Comparison of ENCODE assay signal across 17 mouse cellular contexts in genomic region chr12:13707747-13708146, GRCm38 (mm10).
DNase-seq lines count a peak whose midpoint lies in the region; ATAC-seq and TF ChIP-seq lines count a peak whose summit lies in the region.
"Had no signal": no experiment of that assay in that cellular context is flagged by ENCODE, and none has a peak within 500 bp of the region (broad histone marks: within the 10 kb centered on the region; RNA-seq: fewer than 3 reads in every experiment).

No protein-coding gene starts in this region.

- H3K36me3 ChIP-seq in forebrain, postnatal 0 days (ENCODE audit: insufficient read depth), result no peaks in the 10 kb centered on the region
- H3K36me3 ChIP-seq in forebrain, embryonic 12.5 days (replicated peaks), result no peaks in the 10 kb centered on the region
- no peaks in the 10 kb centered on the region for H3K36me3 ChIP-seq in kidney, postnatal 0 days (ENCODE audit: insufficient read depth, low read length)
- H3K36me3 ChIP-seq in kidney, embryonic 14.5 days (ENCODE audit: control insufficient read depth, insufficient read depth, low read length), result no peaks in the 10 kb centered on the region
- H3K36me3 ChIP-seq in lung, postnatal 0 days (ENCODE audit: insufficient read depth, low read length), result no peaks in the 10 kb centered on the region
- H3K36me3 ChIP-seq: heart, embryonic 12.5 days; limb, embryonic 13.5 days; neural tube, embryonic 13.5 days had no signal

- H3K27ac ChIP-seq in forebrain, postnatal 0 days (ENCODE audit: low read depth, low read length), result no peak overlapping the region
- no peak overlapping the region for H3K27ac ChIP-seq in forebrain, embryonic 12.5 days
- no peak overlapping the region for H3K27ac ChIP-seq in kidney, postnatal 0 days
- no peak overlapping the region for H3K27ac ChIP-seq in kidney, embryonic 14.5 days (ENCODE audit: low read depth, low read length)
- H3K27ac ChIP-seq in lung, postnatal 0 days (ENCODE audit: low read length), result no peak overlapping the region
- H3K27ac ChIP-seq: limb, embryonic 13.5 days; neural tube, embryonic 13.5 days had no signal

- no peak for ATAC-seq in forebrain, postnatal 0 days
- no peak for ATAC-seq in forebrain, embryonic 12.5 days (ENCODE audit: low FRiP score)
- no peak for ATAC-seq in kidney, postnatal 0 days (replicated peaks; ENCODE audit: low FRiP score, low read depth)
- ATAC-seq in kidney, embryonic 14.5 days (ENCODE audit: low FRiP score, low TSS enrichment), result no peak
- no peak for ATAC-seq in lung, postnatal 0 days
- ATAC-seq: activated CD4-positive, CD25-positive, alpha-beta regulatory T cell, adult 4 months had no signal

- H3K4me2 ChIP-seq in forebrain, postnatal 0 days (ENCODE audit: low read depth), result no peak overlapping the region
- H3K4me2 ChIP-seq in forebrain, embryonic 12.5 days, result no peak overlapping the region
- no peak overlapping the region for H3K4me2 ChIP-seq in kidney, postnatal 0 days (ENCODE audit: low read length)
- no peak overlapping the region for H3K4me2 ChIP-seq in kidney, embryonic 14.5 days (replicated peaks; ENCODE audit: low read depth, low read length)
- H3K4me2 ChIP-seq in lung, postnatal 0 days (replicated peaks; ENCODE audit: low read depth, low read length), result no peak overlapping the region
- H3K4me2 ChIP-seq: heart, embryonic 12.5 days; limb, embryonic 13.5 days; neural tube, embryonic 13.5 days had no signal

- no peaks in the 10 kb centered on the region for H3K9me3 ChIP-seq in forebrain, postnatal 0 days (ENCODE audit: low read length)
- H3K9me3 ChIP-seq in forebrain, embryonic 12.5 days, result no peaks in the 10 kb centered on the region
- no peaks in the 10 kb centered on the region for H3K9me3 ChIP-seq in kidney, postnatal 0 days (replicated peaks; ENCODE audit: low read length)
- no peaks in the 10 kb centered on the region for H3K9me3 ChIP-seq in kidney, embryonic 14.5 days (ENCODE audit: control insufficient read depth, low read length)
- no peaks in the 10 kb centered on the region for H3K9me3 ChIP-seq in lung, postnatal 0 days (ENCODE audit: low read length)
- H3K9me3 ChIP-seq: heart, embryonic 12.5 days; limb, embryonic 13.5 days; neural tube, embryonic 13.5 days had no signal

- no peaks in the 10 kb centered on the region for H3K27me3 ChIP-seq in forebrain, postnatal 0 days (ENCODE audit: insufficient read depth, low read length)
- H3K27me3 ChIP-seq in forebrain, embryonic 12.5 days, result no peaks in the 10 kb centered on the region
- no peaks in the 10 kb centered on the region for H3K27me3 ChIP-seq in kidney, postnatal 0 days (ENCODE audit: insufficient read depth, low read length)
- H3K27me3 ChIP-seq in kidney, embryonic 14.5 days (ENCODE audit: control insufficient read depth, insufficient read depth, low read length), result no peaks in the 10 kb centered on the region
- no peaks in the 10 kb centered on the region for H3K27me3 ChIP-seq in lung, postnatal 0 days (replicated peaks; ENCODE audit: insufficient read depth, low read length)
- H3K27me3 ChIP-seq: heart, embryonic 12.5 days; limb, embryonic 13.5 days; neural tube, embryonic 13.5 days had no signal

- TF ChIP-seq CTCF in forebrain, postnatal 0 days (IDR thresholded peaks at IDR 0.05; ENCODE audit: low read depth), result peak; percentile 27
- peak; percentile 51; the same call in 1 of the 2 replicates for TF ChIP-seq CTCF in kidney, postnatal 0 days (IDR thresholded peaks at IDR 0.05; ENCODE audit: low read depth)
- peak; percentile 35; the same call in 1 of the 2 replicates for TF ChIP-seq CTCF in lung, postnatal 0 days (IDR thresholded peaks at IDR 0.05)

- no peaks in the 10 kb centered on the region for H3K4me1 ChIP-seq in forebrain, postnatal 0 days (ENCODE audit: insufficient read depth)
- peaks cover 4% of the 10 kb centered on the region; the same call in 1 of the 2 replicates for H3K4me1 ChIP-seq in forebrain, embryonic 12.5 days
- H3K4me1 ChIP-seq in kidney, postnatal 0 days (replicated peaks; ENCODE audit: insufficient read depth, low read length), result no peaks in the 10 kb centered on the region
- no peaks in the 10 kb centered on the region for H3K4me1 ChIP-seq in kidney, embryonic 14.5 days (ENCODE audit: control insufficient read depth, insufficient read depth, low read length)
- H3K4me1 ChIP-seq in lung, postnatal 0 days (ENCODE audit: insufficient read depth, low read depth, low read length), result no peaks in the 10 kb centered on the region
- H3K4me1 ChIP-seq: heart, embryonic 12.5 days; neural tube, embryonic 13.5 days had no signal

- no peak for TF ChIP-seq EP300 in lung, postnatal 0 days (IDR thresholded peaks at IDR 0.05)

- no peak overlapping the region for H3K9ac ChIP-seq in forebrain, postnatal 0 days
- H3K9ac ChIP-seq in forebrain, embryonic 12.5 days, result no peak overlapping the region
- H3K9ac ChIP-seq in kidney, postnatal 0 days (ENCODE audit: low read depth, low read length), result no peak overlapping the region
- no peak overlapping the region for H3K9ac ChIP-seq in kidney, embryonic 14.5 days (ENCODE audit: low read depth, low read length)
- no peak overlapping the region for H3K9ac ChIP-seq in lung, postnatal 0 days (replicated peaks; ENCODE audit: low read depth)
- H3K9ac ChIP-seq: heart, embryonic 12.5 days; limb, embryonic 13.5 days; neural tube, embryonic 13.5 days had no signal

- no peak for DNase-seq in forebrain, postnatal 0 days
- peak; percentile 4 for DNase-seq in kidney, postnatal 0 days (ENCODE audit: low spot score)
- no peak for DNase-seq in lung, postnatal 0 days (ENCODE audit: low spot score)
- no peak for DNase-seq in lung, adult 18-20 months
- peak; percentile 10 for DNase-seq in retina, embryonic 14.5 days (ENCODE audit: low spot score)
- no peak for DNase-seq in B cell, adult 2 months
- DNase-seq: adrenal gland, postnatal 25 days; cerebellum, adult 9-11 months; gastrocnemius, postnatal 36 days; lung, postnatal 14 days; right cerebral cortex, postnatal 4 days had no signal

- WGBS in forebrain, postnatal 0 days, result 80% methylated on average over 5 of the region's 5 CpGs
- 91% methylated on average over 5 of the region's 5 CpGs for WGBS in forebrain, embryonic 12.5 days
- 80% methylated on average over 5 of the region's 5 CpGs for WGBS in kidney, postnatal 0 days
- WGBS in kidney, embryonic 14.5 days, result 89% methylated on average over 5 of the region's 5 CpGs
- WGBS in lung, postnatal 0 days, result 79% methylated on average over 5 of the region's 5 CpGs

- H3K4me3 ChIP-seq in forebrain, postnatal 0 days (ENCODE audit: low read depth, low read length), result no peak overlapping the region
- H3K4me3 ChIP-seq in forebrain, embryonic 12.5 days (replicated peaks), result no peak overlapping the region
- H3K4me3 ChIP-seq in kidney, postnatal 0 days (replicated peaks; ENCODE audit: low read depth, low read length), result no peak overlapping the region
- H3K4me3 ChIP-seq in kidney, embryonic 14.5 days (ENCODE audit: low read length), result no peak overlapping the region
- no peak overlapping the region for H3K4me3 ChIP-seq in lung, postnatal 0 days (ENCODE audit: low read depth, low read length)
- H3K4me3 ChIP-seq: heart, embryonic 12.5 days; limb, embryonic 13.5 days; neural tube, embryonic 13.5 days had no signal

Comparison
In these comparisons a context has a peak if more than half of its experiments do, and no peak if none do; other contexts are left out.
1. DNase-seq: peak in kidney, postnatal 0 days (single experiment) and retina, embryonic 14.5 days (single experiment); none in forebrain, postnatal 0 days (single experiment), lung, postnatal 0 days (single experiment), lung, adult 18-20 months (0 of 2) and B cell, adult 2 months (0 of 2).
2. Peak in every context shown above with its lines, with median percentiles within 50 percentile points of each other: CTCF ChIP-seq.